Mouse (Mus musculus): Measurements from ENCODE around the gene Nsl1. TPM values are rescaled to one million over a fixed set of nuclear protein-coding genes. Genes with fewer than 3 reads are reported as not detected.

Gene Nsl1
- polyA plus RNA-seq, 1 experiment from 2014 or later: 15.8 TPM

DNA sequence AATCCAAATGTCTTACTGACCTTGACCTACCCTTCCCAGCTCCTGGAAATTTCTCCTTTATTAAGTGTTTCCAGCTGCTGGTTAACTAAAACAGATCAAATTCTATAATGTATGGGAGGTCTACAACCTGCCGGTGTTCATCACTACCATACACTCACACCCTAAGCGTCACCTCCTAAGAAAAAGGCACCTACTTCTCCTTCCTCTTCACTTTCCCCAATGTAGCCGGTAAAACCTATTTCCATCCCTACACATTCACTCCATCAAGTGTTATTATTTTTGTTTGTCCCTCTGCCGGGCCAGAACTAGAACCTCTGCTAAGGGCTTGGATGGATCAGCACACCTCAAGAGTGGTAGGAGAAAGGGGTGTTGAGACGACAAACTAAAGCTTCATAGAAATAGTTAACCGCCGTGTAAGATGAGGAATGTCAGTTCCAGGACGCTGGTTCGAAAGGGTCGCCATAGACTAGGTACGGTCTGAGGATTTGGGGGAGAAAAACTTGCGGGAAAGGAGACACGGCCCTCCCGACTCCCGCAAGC, 501 bp upstream of the Nsl1 start:
- 7% methylated on average over 15 of the region's 15 CpGs for WGBS
- 0 out of 2 replicates have a peak, but pooled peaks have one; percentile 24 for ATAC-seq (ENCODE audit: low FRiP score)

DNA sequence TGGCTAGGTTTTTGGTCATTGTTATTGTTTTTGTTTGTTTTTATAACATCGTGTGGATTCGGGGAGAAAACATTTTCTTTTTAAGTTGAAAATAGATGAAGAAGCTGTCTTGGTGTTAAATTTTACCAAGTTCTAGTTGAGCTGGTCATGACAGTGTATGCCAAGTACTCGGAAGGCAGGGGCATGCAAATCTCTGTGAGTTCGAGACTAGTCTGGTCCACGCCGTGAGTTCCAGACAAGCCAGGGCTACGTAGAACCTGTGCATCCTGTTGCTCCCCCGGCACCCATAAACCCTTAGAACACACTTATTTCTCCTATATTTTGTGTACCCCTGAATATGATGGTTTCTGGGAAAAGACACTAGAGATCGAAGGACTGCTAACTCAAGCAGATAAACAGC, 888 bp downstream of the Nsl1 start:
- Histone ChIP-seq H3K4me3 (peak overlapping the region; percentile 86), H3K27me3 (no peaks in the 10 kb centered on the region; the same call in 1 of the 2 replicates), H3K36me3 (peaks cover 25% of the 10 kb centered on the region), H3K9ac (peak overlapping the region; percentile 76; the same call in 1 of the 2 replicates), H3K4me2 (replicated peaks) (peak overlapping the region; percentile 95), H3K27ac (no peak overlapping the region), H3K9me3 (replicated peaks) (no peaks in the 10 kb centered on the region), H3K4me1 (peaks cover 18% of the 10 kb centered on the region)
- 62% methylated on average over 9 of the region's 9 CpGs for WGBS
- no peak for ATAC-seq (ENCODE audit: low FRiP score)

More for the DNA sequence above, 501 bp upstream of the Nsl1 start:
- Histone ChIP-seq H3K27ac (peak overlapping the region; percentile 44; the same call in 1 of the 2 replicates), H3K9me3 (replicated peaks) (no peaks in the 10 kb centered on the region), H3K27me3 (no peaks in the 10 kb centered on the region; the same call in 1 of the 2 replicates), H3K4me1 (peaks cover 18% of the 10 kb centered on the region), H3K4me2 (replicated peaks) (peak overlapping the region; percentile 95), H3K36me3 (peaks cover 15% of the 10 kb centered on the region), H3K4me3 (peak overlapping the region; percentile 86), H3K9ac (peak overlapping the region; percentile 76)

GRCm38 (mm10) chr1:191064535-191064934, 1.7 kb downstream of the Nsl1 start:
- ATAC-seq (ENCODE audit: low FRiP score): no peak

DNA sequence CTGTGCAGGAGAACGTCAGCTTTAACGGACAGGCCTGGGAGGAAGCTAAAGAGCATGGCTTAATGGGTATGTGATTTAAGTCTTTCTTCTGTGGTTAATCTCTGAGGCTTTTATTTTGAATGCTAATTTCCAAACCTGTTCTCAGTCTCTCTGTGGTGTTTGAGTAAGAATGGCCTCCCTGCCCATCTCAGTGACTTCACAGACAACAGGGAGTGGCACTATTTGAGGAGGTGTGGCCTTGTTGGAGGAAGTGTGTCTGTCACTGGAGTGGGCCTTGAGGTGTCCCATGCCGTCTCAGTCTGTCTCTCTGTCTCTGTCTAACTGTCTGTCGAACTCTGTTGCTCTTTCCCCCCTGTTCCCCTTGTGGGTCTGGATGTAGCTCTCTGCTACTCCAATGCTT, 2.4 kb downstream of the Nsl1 start:
- Histone ChIP-seq H3K36me3 (peaks cover 35% of the 10 kb centered on the region), H3K9me3 (replicated peaks) (no peaks in the 10 kb centered on the region), H3K4me2 (replicated peaks) (no peak overlapping the region), H3K9ac (no peak overlapping the region), H3K27ac (no peak overlapping the region), H3K4me3 (no peak overlapping the region), H3K4me1 (peaks cover 18% of the 10 kb centered on the region), H3K27me3 (no peaks in the 10 kb centered on the region; the same call in 1 of the 2 replicates)
- WGBS: 90% methylated on average over 4 of the region's 4 CpGs
- no peak for ATAC-seq (ENCODE audit: low FRiP score)

More at GRCm38 (mm10) chr1:191064535-191064934, 1.7 kb downstream of the Nsl1 start:
- no peak overlapping the region for H3K9ac ChIP-seq
- H3K4me3 ChIP-seq: no peak overlapping the region
- no peak overlapping the region for H3K27ac ChIP-seq
- H3K27me3 ChIP-seq: no peaks in the 10 kb centered on the region; the same call in 1 of the 2 replicates
- 78% methylated on average over 2 of the region's 2 CpGs for WGBS
- H3K4me1 ChIP-seq: peaks cover 18% of the 10 kb centered on the region
- H3K4me2 ChIP-seq (replicated peaks): no peak overlapping the region
- no peaks in the 10 kb centered on the region for H3K9me3 ChIP-seq (replicated peaks)
- H3K36me3 ChIP-seq: peaks cover 28% of the 10 kb centered on the region

GRCm38 (mm10) chr1:191068377-191068776, 5.6 kb downstream of the Nsl1 start:
- no peak for ATAC-seq (ENCODE audit: low FRiP score)
- Histone ChIP-seq H3K27ac (no peak overlapping the region), H3K4me3 (no peak overlapping the region), H3K4me1 (peaks cover 7% of the 10 kb centered on the region), H3K4me2 (replicated peaks) (no peak overlapping the region), H3K27me3 (no peaks in the 10 kb centered on the region), H3K36me3 (peaks cover 65% of the 10 kb centered on the region), H3K9ac (no peak overlapping the region), H3K9me3 (replicated peaks) (no peaks in the 10 kb centered on the region)
- WGBS: 82% methylated on average over 5 of the region's 5 CpGs

DNA sequence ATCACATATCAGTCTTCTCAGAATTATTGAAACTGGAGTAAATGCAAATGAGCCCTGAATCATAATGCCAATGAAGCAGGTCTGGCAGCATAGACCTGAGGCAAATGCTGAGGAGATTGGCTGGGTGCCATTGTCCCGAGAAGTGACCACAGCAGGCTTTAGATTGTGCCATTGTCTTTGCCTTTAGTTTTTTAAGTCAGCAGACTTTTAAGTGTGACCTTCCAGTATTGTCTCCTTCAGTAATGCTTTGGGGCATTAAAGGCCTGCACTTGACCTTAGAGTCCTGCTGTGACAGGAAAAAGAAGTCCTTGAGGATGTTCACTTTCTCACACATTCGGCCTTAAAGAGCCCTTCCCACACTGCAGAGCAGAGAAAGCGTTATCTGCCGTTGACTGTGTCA, 7.4 kb downstream of the Nsl1 start:
- H3K36me3 ChIP-seq: peaks cover 64% of the 10 kb centered on the region
- 90% methylated on average over 4 of the region's 4 CpGs for WGBS

GRCm38 (mm10) chr1:191071613-191072012, 8.8 kb downstream of the Nsl1 start:
- H3K27ac ChIP-seq: no peak overlapping the region
- H3K4me2 ChIP-seq (replicated peaks): no peak overlapping the region
- no peaks in the 10 kb centered on the region for H3K4me1 ChIP-seq
- no peak overlapping the region for H3K4me3 ChIP-seq
- WGBS: 87% methylated on average over 6 of the region's 6 CpGs
- ATAC-seq (ENCODE audit: low FRiP score): no peak
- no peaks in the 10 kb centered on the region for H3K27me3 ChIP-seq
- no peak overlapping the region for H3K9ac ChIP-seq
- peaks cover 54% of the 10 kb centered on the region for H3K36me3 ChIP-seq
- H3K9me3 ChIP-seq (replicated peaks): no peaks in the 10 kb centered on the region

More for the DNA sequence above, 7.4 kb downstream of the Nsl1 start:
- H3K4me2 ChIP-seq (replicated peaks): no peak overlapping the region
- H3K9me3 ChIP-seq (replicated peaks): no peaks in the 10 kb centered on the region
- ATAC-seq (ENCODE audit: low FRiP score): no peak
- H3K9ac ChIP-seq: no peak overlapping the region
- no peaks in the 10 kb centered on the region for H3K27me3 ChIP-seq
- no peak overlapping the region for H3K4me3 ChIP-seq
- no peak overlapping the region for H3K27ac ChIP-seq
- H3K4me1 ChIP-seq: no peaks in the 10 kb centered on the region

DNA sequence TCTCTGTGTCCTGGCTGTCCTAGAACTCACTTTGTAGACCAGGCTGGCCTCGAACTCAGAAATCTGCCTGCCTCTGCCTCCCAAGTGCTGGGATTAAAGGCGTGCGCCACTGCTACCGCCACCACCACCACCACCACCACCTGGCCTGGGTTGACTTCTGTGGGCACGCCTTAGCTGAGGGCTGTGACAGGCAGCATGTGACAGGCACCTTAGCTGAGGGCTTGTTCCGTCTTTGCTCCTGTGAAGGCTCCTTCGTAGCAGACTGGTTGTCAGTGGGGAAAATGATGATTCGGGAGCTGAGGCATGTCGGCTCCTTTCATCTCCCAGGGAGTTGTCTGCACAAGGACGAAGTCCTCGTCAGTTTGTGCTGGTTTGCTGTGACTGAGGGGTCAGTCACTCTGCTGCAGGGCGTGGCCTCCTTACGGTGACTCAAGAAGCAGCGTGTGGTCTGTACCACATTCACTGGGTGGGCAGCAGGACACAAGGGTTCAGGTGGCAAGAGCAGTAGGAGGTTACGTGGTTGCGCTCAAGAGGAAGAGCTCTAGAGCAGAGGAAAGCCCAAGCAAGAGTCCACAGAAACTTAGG, 9.6 kb downstream of the Nsl1 start:
- ATAC-seq (ENCODE audit: low FRiP score): no peak
- Histone ChIP-seq H3K4me3 (no peak overlapping the region), H3K27me3 (no peaks in the 10 kb centered on the region), H3K4me1 (no peaks in the 10 kb centered on the region), H3K9ac (no peak overlapping the region), H3K27ac (no peak overlapping the region), H3K36me3 (peaks cover 60% of the 10 kb centered on the region), H3K4me2 (replicated peaks) (no peak overlapping the region), H3K9me3 (replicated peaks) (no peaks in the 10 kb centered on the region)
- WGBS: 94% methylated on average over 16 of the region's 16 CpGs

DNA sequence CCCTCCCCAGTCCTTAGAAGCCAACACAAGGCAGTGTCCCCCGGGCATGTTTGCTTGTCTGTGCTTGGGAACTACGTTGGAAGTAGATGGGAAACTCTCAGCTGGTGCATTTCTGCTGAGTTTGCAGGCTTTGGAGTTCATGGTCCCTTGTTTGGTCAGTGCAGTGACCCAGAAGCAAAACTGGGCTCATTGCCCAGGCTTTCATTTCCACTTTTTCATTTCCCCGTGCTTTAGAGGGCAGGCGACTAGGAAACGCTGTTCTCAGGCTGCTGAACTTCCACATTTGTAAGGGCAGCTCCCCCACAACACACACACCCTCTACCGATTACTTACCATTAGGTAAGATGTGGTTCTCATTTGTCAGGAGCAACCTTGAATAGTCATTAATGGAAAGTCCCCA, 10.2 kb downstream of the Nsl1 start:
- Histone ChIP-seq H3K27ac (no peak overlapping the region), H3K27me3 (no peaks in the 10 kb centered on the region), H3K36me3 (peaks cover 60% of the 10 kb centered on the region), H3K4me1 (no peaks in the 10 kb centered on the region), H3K4me2 (replicated peaks) (no peak overlapping the region), H3K4me3 (no peak overlapping the region), H3K9ac (no peak overlapping the region), H3K9me3 (replicated peaks) (no peaks in the 10 kb centered on the region)
- ATAC-seq (ENCODE audit: low FRiP score): no peak
- 84% methylated on average over 6 of the region's 6 CpGs for WGBS

DNA sequence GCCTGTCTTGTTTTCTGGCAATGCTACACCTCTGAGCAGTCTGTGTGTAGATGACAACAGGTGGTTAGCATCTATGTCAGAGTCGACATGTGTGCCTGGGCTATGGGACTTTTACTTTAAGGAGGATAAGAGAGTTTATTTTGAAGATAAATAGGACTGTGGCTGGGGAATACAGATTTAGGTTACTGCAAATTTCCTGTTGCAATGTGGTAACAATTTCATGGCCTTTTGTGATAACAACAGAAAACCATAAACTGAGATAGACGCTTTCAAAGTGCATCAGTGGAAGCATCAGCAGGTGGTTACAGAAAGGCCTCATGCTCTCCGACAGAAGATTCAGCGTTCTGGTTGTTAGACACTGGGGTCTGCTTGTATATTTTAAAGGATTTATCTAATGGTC, 10.7 kb downstream of the Nsl1 start:
- no peaks in the 10 kb centered on the region for H3K4me1 ChIP-seq
- ATAC-seq (ENCODE audit: low FRiP score): no peak
- peaks cover 60% of the 10 kb centered on the region for H3K36me3 ChIP-seq
- WGBS: 94% methylated on average over 4 of the region's 4 CpGs
- no peak overlapping the region for H3K4me2 ChIP-seq (replicated peaks)
- H3K4me3 ChIP-seq: no peak overlapping the region
- H3K27ac ChIP-seq: no peak overlapping the region
- no peak overlapping the region for H3K9ac ChIP-seq
- no peaks in the 10 kb centered on the region for H3K9me3 ChIP-seq (replicated peaks)
- no peaks in the 10 kb centered on the region for H3K27me3 ChIP-seq

DNA sequence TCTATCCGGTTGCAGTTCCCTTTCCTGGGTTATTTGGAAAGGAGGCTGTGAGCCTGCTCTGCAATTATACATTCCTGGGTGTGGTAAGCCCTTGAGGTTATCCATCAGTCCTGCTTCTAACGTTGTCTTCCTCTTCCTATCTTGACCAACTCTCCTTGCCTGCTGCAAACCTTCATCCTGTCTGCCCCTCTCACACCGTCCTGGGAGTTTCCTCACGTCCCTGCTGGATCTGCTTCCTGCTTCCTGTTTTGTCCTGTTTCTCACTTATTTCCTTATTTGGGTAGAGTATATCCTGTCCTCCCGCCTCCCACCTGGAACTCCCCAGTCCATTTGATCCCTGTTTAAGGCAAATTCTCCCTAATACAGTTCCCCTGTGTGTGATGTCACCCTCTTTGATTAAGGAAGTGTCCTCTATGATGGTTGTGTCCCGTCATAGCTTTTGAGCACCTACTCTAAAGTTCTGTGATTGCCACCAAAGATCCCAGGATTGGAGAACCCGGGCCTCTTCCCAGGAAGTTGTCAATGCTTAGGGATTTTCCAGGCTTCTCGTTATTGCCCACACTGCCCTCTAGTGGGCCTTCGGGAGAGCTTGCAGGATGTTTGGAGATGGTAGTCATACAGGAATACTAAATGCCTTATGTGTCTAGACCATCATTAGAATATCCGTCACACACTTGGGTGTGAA, 12.5 kb downstream of the Nsl1 start:
- no peak for ATAC-seq (ENCODE audit: low FRiP score)
- Histone ChIP-seq H3K27ac (no peak overlapping the region), H3K9me3 (replicated peaks) (no peaks in the 10 kb centered on the region), H3K36me3 (peaks cover 52% of the 10 kb centered on the region), H3K27me3 (no peaks in the 10 kb centered on the region), H3K9ac (no peak overlapping the region), H3K4me2 (replicated peaks) (no peak overlapping the region), H3K4me1 (no peaks in the 10 kb centered on the region), H3K4me3 (no peak overlapping the region)
- WGBS: 73% methylated on average over 10 of the region's 10 CpGs

- ATAC-seq (ENCODE audit: low FRiP score): no peak
- Histone ChIP-seq H3K27me3 (no peaks in the 10 kb centered on the region), H3K4me3 (no peak overlapping the region), H3K27ac (no peak overlapping the region), H3K9ac (no peak overlapping the region), H3K4me1 (no peaks in the 10 kb centered on the region), H3K4me2 (replicated peaks) (no peak overlapping the region), H3K36me3 (peaks cover 22% of the 10 kb centered on the region), H3K9me3 (replicated peaks) (no peaks in the 10 kb centered on the region)
- 94% methylated on average over 8 of the region's 8 CpGs for WGBS
These were observed 20.4 kb downstream of the Nsl1 start for GRCm38 (mm10) chr1:191083230-191083629.
